Mouse (Mus musculus) thymus, postnatal 14 days (tissue): ENCODE data around the gene Smc1b.
A peak's percentile ranks its signal among the peaks of the same experiment; 100 is the strongest.
"Not testable (repeated sequence)": the region's sequence is repeated elsewhere in the genome, so short reads cannot be mapped to it uniquely, and the experiment has no call there.

Experiments used
- DNase-seq: peaks from one replicate; pipeline ENCODE4 v3.0.0; 2021

The Smc1b gene

DNA sequence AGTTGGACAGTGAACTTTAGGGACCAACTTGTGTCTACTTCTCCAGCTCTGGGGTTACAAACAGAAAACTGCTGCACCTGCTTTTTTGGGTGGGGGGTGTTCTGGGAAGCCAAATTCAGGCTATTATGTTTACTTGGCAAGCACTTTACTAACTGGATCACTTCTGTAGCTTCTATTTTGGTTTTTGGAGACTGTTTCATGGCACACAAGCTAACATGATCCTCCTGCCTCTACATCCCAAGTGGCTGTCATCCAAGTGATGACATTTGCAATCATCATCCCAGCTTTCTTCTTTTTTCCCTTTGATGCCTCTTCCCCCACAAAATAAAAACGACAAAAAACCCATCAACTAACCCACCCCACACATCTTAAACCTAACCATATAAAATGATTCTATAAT lies 46.1 kb downstream of the Smc1b start:
- DNase-seq, result no peak

GRCm38 (mm10) chr15:85072651-85073050 lies 59.1 kb downstream of the Smc1b start:
- DNase-seq, result no peak

DNA sequence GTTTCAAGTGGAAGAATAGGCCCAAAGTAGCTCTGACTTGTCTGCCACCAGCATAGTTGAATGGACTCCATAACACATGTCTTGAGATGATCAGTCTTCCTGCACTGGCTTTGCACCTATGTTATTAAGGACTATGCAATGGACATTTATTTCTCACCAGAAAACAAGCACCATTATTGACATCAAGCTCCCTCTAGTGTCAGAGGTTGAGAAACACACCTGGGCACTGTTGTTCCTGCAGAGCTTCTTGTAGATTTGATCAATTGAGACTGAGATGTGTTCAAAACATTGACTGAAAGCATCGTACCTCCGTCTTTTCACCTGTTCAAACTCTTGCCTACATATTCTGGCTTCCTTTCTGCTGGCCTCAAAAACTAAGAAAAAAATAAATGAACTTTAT lies 61.2 kb downstream of the Smc1b start:
- DNase-seq, result peak; percentile 53

- no peak for DNase-seq
Observed at GRCm38 (mm10) chr15:85063421-85063820, 68.3 kb downstream of the Smc1b start.

- no peak for DNase-seq
Observed at GRCm38 (mm10) chr15:85055186-85055585, 76.6 kb downstream of the Smc1b start.

- DNase-seq, result no peak
Observed at GRCm38 (mm10) chr15:85054098-85054497, 77.7 kb downstream of the Smc1b start.

DNA sequence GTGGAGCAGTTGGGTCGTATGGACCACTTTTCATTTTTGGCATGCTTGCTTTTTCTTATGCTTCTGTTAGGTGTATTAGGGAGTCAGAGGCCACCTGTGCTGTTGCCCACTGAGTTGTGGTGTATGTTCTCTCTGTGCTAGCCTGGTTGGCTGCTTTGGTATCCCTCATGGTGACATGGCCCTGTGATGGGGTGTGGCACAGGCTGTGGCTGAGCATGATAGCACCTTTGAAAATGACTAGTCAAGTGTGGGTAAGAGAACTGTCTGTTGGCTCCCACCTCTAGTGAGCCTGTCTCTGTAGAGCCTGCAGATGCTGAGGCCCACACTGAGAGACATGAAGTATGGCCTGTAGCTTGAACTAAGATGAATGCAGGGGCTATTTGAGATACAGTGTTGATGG lies 82.0 kb downstream of the Smc1b start:
- no peak for DNase-seq

DNA sequence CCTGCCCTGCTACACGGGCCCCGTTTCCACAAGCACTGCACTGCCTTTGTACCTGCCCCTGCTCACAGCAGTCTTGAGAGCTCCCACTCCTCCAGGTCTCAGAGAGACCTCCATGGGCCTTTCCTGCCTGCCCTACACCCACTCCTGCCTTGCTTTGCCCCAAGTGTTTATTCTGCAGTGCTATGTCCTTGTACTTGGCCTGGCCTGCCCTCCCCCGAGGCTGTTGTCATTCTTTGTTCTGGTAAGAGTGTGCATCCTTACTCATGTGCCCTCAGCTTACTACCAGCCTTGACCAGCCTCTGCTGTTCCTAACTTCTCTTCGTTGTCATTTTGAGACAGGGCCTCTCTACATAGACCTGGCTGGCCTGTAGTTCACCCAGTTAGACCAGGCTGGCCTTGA lies 83.9 kb downstream of the Smc1b start:
- no peak for DNase-seq

GRCm38 (mm10) chr15:85046230-85046950 lies 85.4 kb downstream of the Smc1b start:
- DNase-seq, result no peak

- no peak for DNase-seq
Observed at GRCm38 (mm10) chr15:85043761-85044160, 88.0 kb downstream of the Smc1b start.

DNA sequence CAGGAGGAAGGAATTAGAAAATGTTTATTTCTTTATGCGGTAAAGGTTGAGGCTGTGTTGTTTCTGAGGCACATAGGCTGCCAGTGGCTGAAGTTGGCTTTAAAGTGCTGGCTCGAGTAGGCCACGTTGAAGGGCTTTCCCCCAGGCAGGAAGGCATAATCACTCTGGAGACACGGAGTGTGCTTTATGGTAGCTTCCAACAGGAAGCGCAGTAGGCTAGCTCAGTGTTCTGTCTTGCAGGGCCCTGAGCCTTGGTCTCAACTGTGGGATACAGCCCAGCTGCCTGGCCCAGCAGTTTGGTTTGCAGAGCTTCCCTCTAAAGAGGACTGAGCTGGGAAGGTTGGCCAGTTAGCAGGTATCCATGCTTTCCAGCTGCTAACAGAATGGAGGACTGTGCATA lies 88.6 kb downstream of the Smc1b start:
- DNase-seq, result no peak

GRCm38 (mm10) chr15:85042361-85042954 lies 89.3 kb downstream of the Smc1b start:
- peak; percentile 72 for DNase-seq

DNA sequence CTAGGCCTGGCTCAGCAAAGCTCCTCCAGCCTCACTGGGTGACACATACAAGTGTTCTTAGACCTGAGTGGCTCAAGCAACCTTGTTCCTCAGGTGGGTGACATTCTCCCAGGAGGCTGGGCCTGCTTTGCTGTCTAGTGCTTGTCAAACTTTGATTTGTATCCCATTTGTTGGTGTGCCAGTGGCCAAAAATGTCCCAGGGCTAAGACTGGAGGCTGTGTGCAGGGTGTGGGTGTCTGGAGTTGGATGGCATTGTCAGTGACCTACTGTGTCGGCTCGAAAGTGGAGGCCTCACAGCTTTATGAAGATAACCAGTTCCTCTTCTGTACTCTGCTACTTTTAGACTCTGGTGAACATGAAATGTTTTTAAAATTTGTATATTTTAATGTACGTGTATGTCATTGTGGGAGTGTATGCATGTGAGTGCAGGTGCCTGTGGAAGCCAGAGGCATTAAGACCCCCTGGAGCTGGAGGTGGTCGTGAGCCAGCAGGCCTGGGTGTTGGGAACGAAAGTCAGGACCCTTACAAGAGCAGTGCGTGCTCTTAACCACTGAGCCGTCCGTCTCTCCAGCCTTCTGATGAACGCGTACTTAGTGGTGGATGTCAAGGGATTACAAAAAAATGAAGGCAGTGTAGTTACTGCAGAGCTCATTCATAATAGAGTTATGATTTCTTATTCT lies 90.1 kb downstream of the Smc1b start:
- no peak for DNase-seq

GRCm38 (mm10) chr15:85037343-85037690 lies 94.4 kb downstream of the Smc1b start:
- no peak for DNase-seq

DNA sequence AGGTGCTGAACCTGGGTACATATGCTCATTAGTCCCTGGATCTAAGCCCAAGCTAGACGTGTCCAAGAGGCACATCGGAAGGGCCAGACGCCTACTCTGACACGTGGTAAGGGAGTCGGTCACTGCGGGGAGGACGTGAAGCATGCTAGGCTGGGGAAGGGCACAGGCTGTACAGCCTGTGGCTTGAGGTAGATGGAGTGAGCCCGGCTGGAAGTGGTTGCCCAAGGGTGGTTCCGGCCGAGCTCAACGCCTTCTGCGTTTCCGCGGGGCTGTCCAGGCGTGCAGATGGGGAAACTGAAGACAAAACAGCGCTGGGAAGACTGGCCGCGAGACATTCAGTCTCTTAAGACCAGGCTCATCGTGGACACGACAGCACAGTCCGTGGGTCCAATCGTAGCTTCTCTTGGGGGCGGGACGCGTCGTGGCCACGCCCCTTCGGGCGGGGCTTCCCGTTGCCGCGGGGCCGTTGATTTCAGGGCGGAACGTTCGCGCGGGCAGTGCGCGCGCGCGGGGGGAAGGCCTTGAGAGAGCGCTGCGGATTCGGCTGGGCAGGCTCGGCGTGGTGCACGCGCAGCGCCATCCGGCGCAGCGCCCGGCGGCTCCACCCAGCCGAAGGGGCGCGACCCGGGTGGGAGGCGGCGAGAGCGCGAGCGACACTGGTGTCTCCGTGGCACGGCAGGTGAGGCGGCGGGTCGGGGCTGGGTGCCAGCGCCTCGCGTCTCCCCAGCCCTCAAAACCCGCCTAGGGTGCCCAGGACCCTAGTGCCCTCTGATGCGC lies 95.0 kb downstream of the Smc1b start:
- peak; percentile 98 for DNase-seq

DNA sequence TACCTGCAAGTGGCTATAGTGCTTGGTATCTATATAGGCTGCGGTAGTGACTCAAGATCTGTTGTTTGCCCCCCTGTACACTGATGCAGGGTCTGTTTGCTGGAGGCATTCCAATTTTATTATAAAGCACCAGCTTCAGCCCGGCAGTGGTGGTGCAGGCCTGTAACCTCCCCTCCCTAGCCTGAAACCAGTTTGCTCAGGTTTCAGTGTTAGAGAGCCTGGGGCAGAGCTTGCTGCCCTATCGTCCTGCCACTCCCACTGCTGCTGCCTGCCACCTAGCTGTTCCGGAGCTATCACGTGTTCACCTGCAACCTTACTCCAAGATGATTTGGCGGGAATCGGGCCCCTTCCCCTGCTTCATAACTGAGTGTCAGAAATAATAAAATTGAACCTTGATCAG lies 97.8 kb downstream of the Smc1b start:
- DNase-seq, result not testable (repeated sequence)

DNA sequence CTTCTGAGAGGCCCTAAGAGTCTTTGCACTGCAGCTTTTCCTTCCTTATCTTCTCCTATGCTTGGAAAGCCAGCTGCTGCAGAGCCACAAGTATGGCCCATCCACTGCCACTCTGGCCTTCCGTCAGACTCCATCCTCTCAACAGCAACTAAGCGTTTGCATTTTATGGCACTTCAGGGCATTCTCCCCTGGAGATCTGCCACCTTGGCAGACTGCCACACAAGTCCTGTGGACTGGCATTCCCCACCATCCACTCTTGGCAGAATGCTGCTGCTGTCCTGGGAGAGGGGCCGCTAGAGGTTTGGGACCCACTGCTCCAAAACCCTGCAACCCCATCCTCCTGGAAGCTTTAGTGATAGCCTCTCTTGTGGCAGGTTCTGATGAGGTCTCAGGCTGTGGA lies 99.9 kb downstream of the Smc1b start:
- no peak for DNase-seq

- DNase-seq, result not testable (repeated sequence)
Observed at GRCm38 (mm10) chr15:85030643-85031042, 101.1 kb downstream of the Smc1b start.

DNA sequence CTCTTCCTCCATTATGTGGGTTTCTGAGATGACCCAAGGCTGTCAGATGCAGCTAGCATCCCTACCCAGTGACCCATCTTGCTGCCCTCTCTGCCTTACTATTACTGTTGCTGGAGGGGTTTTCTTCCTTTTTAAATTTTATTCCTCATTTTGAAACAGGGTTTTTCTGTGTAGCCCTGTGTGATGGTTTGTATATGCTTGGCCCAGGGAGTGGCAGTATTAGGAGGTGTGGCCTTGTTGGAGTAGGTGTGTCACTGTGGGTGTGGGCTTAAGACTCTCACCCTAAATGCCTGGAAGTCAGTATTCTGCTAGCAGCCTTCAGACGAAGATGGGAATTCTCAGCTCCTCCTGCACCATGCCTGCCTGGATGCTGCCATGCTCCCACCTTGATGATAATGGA lies 103.1 kb downstream of the Smc1b start, which contains the start of gene Fam118a:
TSS of gene Fam118a (plus strand) at position 301 of the 400 bp plus-strand sequence.
- not testable (repeated sequence) for DNase-seq

GRCm38 (mm10) chr15:85027740-85028139 lies 104.0 kb downstream of the Smc1b start:
- DNase-seq, result no peak

DNA sequence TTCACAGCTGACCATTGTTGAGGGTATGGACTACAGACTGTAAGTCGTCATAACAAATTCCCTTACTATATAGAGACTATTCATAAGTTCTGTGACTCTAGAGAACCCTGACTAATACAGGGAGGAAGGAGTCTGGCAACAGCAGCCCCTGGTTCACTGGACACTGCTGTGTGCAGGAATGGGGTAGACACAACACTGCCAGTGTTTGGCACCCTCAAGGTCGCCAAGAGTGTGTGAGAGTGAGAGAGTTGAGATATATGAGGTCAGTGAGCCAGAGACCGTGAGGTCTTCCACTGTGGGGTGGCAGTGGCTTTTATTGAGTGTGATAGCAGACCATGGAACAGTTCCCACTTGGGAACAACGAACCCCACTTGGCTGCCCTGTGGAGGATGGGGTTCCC lies 105.6 kb downstream of the Smc1b start:
- no peak for DNase-seq

DNA sequence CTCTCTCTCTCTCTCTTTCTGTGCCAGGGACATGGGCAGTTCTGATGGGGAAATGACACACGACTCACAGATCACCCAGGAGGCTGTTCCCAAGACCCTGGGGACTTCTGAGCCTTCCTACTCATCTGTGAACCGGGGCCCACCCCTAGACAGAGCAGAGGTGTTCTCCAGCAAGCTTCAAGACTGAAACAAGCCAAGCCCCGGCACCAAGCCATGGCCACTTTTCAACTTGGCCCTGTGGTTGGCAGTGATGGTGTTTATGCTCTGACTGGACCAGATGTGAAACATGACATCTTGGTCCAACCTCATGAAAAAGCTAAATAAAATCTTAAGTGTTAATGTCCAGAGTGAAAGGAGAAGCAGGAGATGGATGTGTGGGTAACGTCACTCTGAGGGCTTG lies 109.6 kb downstream of the Smc1b start:
- no peak for DNase-seq

GRCm38 (mm10) chr15:85016951-85017664 lies 114.7 kb downstream of the Smc1b start, which contains the start of gene Upk3a:
TSS of gene Upk3a (plus strand) at chr15:85017141.
- DNase-seq, result peak; percentile 61
